Mouse (Mus musculus) neural tube, embryonic 11.5 days (tissue): ENCODE measurements at regions not wholly inside any gene's neighbourhood (a gene's known extent, or its start where the extent isn't known, plus 50 kb on each side); places are given as distances from the start of the nearest gene placed in this dataset.

ENCODE experiments used
- ATAC-seq: fragments of 200-750 bp; cut with Nextera tagmentation; 2 replicates; pipeline ENCODE4 v1.8.0; 2017; ENCODE audit warnings: moderate number of reproducible peaks, mild to moderate bottlenecking, moderate TSS enrichment, moderate library complexity; ENCODE audit not compliant: insufficient read depth, low FRiP score, low TSS enrichment
- DNase-seq: peaks from one replicate; pipeline ENCODE4 v3.0.0-alpha.2; 2015; ENCODE audit warnings: low spot score
- H3K27ac ChIP-seq: fragments of 300-500 bp; sonication (generic); 2 replicates; pipeline ENCODE4 v1.5.1; 2014; ENCODE audit warnings: low read depth, mild to moderate bottlenecking, low read length
- H3K27me3 ChIP-seq: fragments of 300-500 bp; sonication (generic); 2 replicates; pipeline ENCODE4 v1.6.1; 2014; ENCODE audit warnings: mild to moderate bottlenecking, low read length, mixed read lengths; ENCODE audit not compliant: control insufficient read depth, insufficient read depth
- H3K36me3 ChIP-seq: fragments of 300-500 bp; sonication (generic); 2 replicates; pipeline ENCODE4 v1.6.1; 2014; ENCODE audit warnings: mild to moderate bottlenecking, low read length, moderate library complexity, mixed read lengths; ENCODE audit not compliant: control insufficient read depth, insufficient read depth
- H3K4me1 ChIP-seq: fragments of 300-500 bp; sonication (generic); 2 replicates; pipeline ENCODE4 v1.6.1; 2014; ENCODE audit warnings: low read length, mixed read lengths; ENCODE audit not compliant: control insufficient read depth, insufficient read depth
- H3K4me2 ChIP-seq: fragments of 300-500 bp; sonication (generic); 2 replicates; pipeline ENCODE4 v1.6.1; 2014; ENCODE audit warnings: low read depth, mild to moderate bottlenecking, moderate library complexity
- H3K4me3 ChIP-seq: fragments of 300-500 bp; sonication (generic); 2 replicates; pipeline ENCODE4 v1.5.1; 2014; ENCODE audit warnings: low read depth, low read length
- H3K9ac ChIP-seq: fragments of 300-500 bp; sonication (generic); 2 replicates; pipeline ENCODE4 v1.6.1; 2014; ENCODE audit warnings: mild to moderate bottlenecking, low read length
- H3K9me3 ChIP-seq: fragments of 300-500 bp; sonication (generic); 2 replicates; pipeline ENCODE4 v1.6.1; 2016; ENCODE audit warnings: low read length; ENCODE audit not compliant: control insufficient read depth
- WGBS: fragments of 180-500 bp; shearing (Covaris S2); extraction: QIAGEN DNeasy Blood & Tissue Kit; methylation state at CpG from one replicate; pipeline ENCODE4 v1.1.7; 2014; 5-methylcytosine and 5-hydroxymethylcytosine counted together

DNA sequence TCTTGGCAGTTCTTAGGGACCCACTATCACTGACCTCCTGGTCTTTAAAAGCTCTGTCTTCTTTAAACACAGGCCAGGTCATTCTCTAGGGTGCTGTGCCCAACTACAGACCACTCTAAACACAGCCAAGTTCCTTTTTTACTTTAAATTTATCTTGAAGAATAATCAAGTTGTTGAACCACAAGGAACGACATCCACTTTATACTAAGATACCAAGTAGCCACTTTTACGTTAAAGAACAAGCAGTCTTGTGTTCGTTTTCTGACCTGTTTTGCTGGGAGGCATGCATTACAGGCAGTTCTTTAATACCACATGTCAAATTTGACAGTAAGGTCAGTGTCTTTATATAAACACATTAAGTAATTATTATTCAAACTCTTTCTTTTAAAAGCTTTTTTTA, 242.4 kb upstream of the Sstr1 start:
- ATAC-seq = no peak
- Histone ChIP-seq H3K4me2 (no peak overlapping the region), H3K9ac (no peak overlapping the region), H3K4me3 (no peak overlapping the region), H3K27me3 (no peaks in the 10 kb centered on the region), H3K9me3 (no peaks in the 10 kb centered on the region), H3K4me1 (no peaks in the 10 kb centered on the region), H3K36me3 (no peaks in the 10 kb centered on the region), H3K27ac (no peak overlapping the region)
- 88% methylated on average over 3 of the region's 3 CpGs for WGBS
- DNase-seq = no peak

DNA sequence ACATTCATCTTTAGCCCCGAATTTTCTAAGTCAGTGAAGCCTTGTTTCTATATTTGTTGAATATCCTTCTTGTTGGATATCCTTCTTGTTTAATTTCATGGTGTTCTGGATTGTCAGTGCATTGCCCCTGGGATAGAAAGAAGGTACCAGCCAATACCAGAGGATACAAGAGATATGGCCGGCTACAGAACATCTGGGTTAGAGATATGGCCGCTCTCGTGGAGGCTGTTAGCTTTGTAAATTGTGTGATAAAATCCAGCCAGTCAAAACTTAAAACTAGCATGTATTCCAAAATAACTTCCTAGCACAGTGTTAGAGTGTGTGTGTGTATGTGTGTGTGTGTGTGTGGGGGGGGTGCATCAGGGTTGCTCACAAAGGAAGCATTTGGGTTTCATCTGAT, 241.4 kb upstream of the Sstr1 start:
- 88% methylated on average over 4 of the region's 4 CpGs for WGBS
- Histone ChIP-seq H3K4me3 (no peak overlapping the region), H3K4me1 (no peaks in the 10 kb centered on the region), H3K27me3 (no peaks in the 10 kb centered on the region), H3K36me3 (no peaks in the 10 kb centered on the region), H3K9me3 (no peaks in the 10 kb centered on the region), H3K9ac (no peak overlapping the region), H3K4me2 (no peak overlapping the region), H3K27ac (no peak overlapping the region)
- no peak for DNase-seq
- no peak for ATAC-seq

DNA sequence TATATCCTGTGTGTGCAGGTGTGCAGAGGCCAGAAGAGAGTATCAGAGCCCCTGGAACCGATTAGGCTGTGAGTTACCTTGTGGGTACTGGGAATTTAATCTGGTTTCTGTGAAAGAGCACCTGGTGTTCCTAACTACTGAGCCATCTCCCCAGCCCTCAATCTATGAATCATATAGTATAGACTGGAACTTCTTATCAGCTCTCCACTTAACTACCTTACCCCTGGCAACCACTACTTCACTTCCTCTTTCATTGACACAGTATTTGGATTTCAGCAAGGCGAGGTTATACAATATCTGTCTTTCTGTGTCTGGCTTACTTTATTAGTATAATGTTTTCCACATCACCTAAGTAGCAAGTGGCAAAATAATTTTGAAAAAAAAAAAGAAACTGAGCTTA, 239.1 kb upstream of the Sstr1 start:
- H3K36me3 ChIP-seq = no peaks in the 10 kb centered on the region
- DNase-seq (no peak), ATAC-seq (no peak)
- no peak overlapping the region for H3K9ac ChIP-seq
- no peak overlapping the region for H3K27ac ChIP-seq
- H3K4me3 ChIP-seq = no peak overlapping the region
- H3K27me3 ChIP-seq = no peaks in the 10 kb centered on the region
- H3K9me3 ChIP-seq = no peaks in the 10 kb centered on the region
- 78% methylated on average over 2 of the region's 2 CpGs for WGBS
- H3K4me2 ChIP-seq = no peak overlapping the region
- no peaks in the 10 kb centered on the region for H3K4me1 ChIP-seq
